Mouse (Mus musculus) midbrain, embryonic 14.5 days (tissue): ENCODE results near the gene Kcnab3. TPM values are rescaled to one million over a fixed set of nuclear protein-coding genes. Genes with fewer than 3 reads are reported as not detected.
"Not testable (repeated sequence)": the region's sequence is repeated elsewhere in the genome, so short reads cannot be mapped to it uniquely, and the experiment has no call there.

Source experiments
- ATAC-seq: fragments of 200-750 bp; cut with Nextera tagmentation; 2 replicates; pipeline ENCODE4 v1.8.0; 2017; ENCODE audit warnings: moderate number of reproducible peaks, moderate library complexity; ENCODE audit not compliant: low FRiP score, low TSS enrichment
- DNase-seq: peaks from one replicate; pipeline ENCODE4 v3.0.0-alpha.2; 2015
- H3K27ac ChIP-seq: fragments of 300-500 bp; sonication (generic); replicated peaks from 2 replicates; pipeline ENCODE4 v1.5.1; 2014; ENCODE audit warnings: mild to moderate bottlenecking, low read depth, low read length, moderate library complexity
- H3K27me3 ChIP-seq: fragments of 300-500 bp; sonication (generic); 2 replicates; pipeline ENCODE4 v1.6.1; 2014; ENCODE audit warnings: low read length, control low read depth, mixed read lengths; ENCODE audit not compliant: control insufficient read depth, insufficient read depth
- H3K36me3 ChIP-seq: fragments of 300-500 bp; sonication (generic); 2 replicates; pipeline ENCODE4 v1.6.1; 2014; ENCODE audit warnings: low read length, control low read depth; ENCODE audit not compliant: control insufficient read depth, insufficient read depth
- H3K4me1 ChIP-seq: fragments of 300-500 bp; sonication (generic); 2 replicates; pipeline ENCODE4 v1.6.1; 2014; ENCODE audit warnings: mild to moderate bottlenecking, antibody characterized with exemption, low read length, control low read depth; ENCODE audit not compliant: control insufficient read depth, insufficient read depth
- H3K4me2 ChIP-seq: fragments of 300-500 bp; sonication (generic); 2 replicates; pipeline ENCODE4 v1.6.1; 2014; ENCODE audit warnings: mild to moderate bottlenecking, low read length, moderate library complexity
- H3K4me3 ChIP-seq: fragments of 300-500 bp; sonication (generic); replicated peaks from 2 replicates; pipeline ENCODE4 v1.5.1; 2014; ENCODE audit warnings: low read depth, low read length
- H3K9ac ChIP-seq: fragments of 300-500 bp; sonication (generic); replicated peaks from 2 replicates; pipeline ENCODE4 v1.6.1; 2014; ENCODE audit warnings: mild to moderate bottlenecking, low read length, moderate library complexity
- H3K9me3 ChIP-seq: fragments of 300-500 bp; sonication (generic); 2 replicates; pipeline ENCODE4 v1.6.1; 2016; ENCODE audit warnings: low read length, control low read depth, mixed read lengths; ENCODE audit not compliant: control insufficient read depth
- WGBS: fragments of 180-500 bp; shearing (Covaris S2); extraction: QIAGEN DNeasy Blood & Tissue Kit; methylation state at CpG from one replicate; pipeline ENCODE4 v1.1.7; 2014; 5-methylcytosine and 5-hydroxymethylcytosine counted together
- polyA plus RNA-seq: library from polyadenylated mRNA; unstranded; fragments of >200 nt; fragmentation: Nextera tagmentation; extraction: Ambion mirVana; gene quantifications from 2 replicates; pipeline ENCODE4 v1.2.1, GENCODE M21; 2014

Gene Kcnab3
- polyA plus RNA-seq, 1 experiment from 2014 or later, result 4.3 TPM

DNA sequence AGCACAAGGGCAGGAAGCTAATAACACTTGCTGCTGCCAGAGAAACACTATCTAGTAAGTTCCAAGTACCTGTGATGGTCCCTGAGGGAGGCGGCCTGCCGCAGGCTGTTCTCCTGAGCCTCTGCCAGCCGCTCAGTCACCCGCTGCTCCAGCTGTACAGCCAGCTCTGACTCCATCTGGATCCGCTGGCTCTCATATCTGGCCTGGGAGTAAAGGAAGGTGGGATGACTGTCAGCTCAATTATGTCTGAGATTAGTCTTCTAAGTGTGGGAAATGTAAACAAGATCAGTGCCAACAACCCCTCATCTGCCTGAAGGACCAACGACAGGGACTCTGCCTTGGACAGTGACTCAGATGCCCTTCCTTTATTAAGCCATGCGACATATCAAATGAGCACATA is 14.8 kb upstream of the Kcnab3 start:
- ATAC-seq (no peak), DNase-seq (peak; percentile 33)
- Histone ChIP-seq H3K9ac (no peak overlapping the region), H3K27ac (0 out of 2 replicates have a peak overlapping the region, but pooled peaks have one; percentile 13), H3K4me1 (no peaks in the 10 kb centered on the region), H3K27me3 (no peaks in the 10 kb centered on the region), H3K36me3 (peaks cover 70% of the 10 kb centered on the region), H3K4me3 (no peak overlapping the region), H3K4me2 (no peak overlapping the region), H3K9me3 (no peaks in the 10 kb centered on the region)
- WGBS, result 76% methylated on average over 7 of the region's 7 CpGs

DNA sequence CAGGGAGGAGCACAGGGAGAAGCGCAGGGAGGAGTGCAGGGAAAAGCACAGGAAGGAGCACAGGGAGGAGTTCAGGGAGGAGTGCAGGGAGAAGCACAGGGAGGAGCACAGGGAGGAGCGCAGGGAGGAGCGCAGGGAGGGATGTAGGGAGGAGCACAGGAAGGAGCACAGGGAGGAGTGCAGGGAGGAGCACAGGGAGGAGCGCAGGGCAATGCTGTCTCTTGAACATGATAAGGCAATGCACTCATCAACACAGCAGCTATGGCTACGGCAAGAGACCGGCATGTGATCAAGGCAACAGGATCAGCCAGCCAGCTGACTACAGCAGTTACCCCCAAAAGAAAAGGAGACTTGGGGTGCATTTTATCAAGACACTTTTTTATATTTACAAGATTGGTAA is 9.7 kb upstream of the Kcnab3 start:
- ATAC-seq (no peak), DNase-seq (no peak)
- no peaks in the 10 kb centered on the region for H3K27me3 ChIP-seq
- no peak overlapping the region for H3K9ac ChIP-seq
- no peaks in the 10 kb centered on the region for H3K4me1 ChIP-seq
- WGBS, result 98% methylated on average over 6 of the region's 6 CpGs
- H3K4me3 ChIP-seq, result no peak overlapping the region
- no peak overlapping the region for H3K4me2 ChIP-seq
- H3K27ac ChIP-seq, result no peak overlapping the region
- no peaks in the 10 kb centered on the region for H3K9me3 ChIP-seq
- peaks cover 54% of the 10 kb centered on the region for H3K36me3 ChIP-seq

DNA sequence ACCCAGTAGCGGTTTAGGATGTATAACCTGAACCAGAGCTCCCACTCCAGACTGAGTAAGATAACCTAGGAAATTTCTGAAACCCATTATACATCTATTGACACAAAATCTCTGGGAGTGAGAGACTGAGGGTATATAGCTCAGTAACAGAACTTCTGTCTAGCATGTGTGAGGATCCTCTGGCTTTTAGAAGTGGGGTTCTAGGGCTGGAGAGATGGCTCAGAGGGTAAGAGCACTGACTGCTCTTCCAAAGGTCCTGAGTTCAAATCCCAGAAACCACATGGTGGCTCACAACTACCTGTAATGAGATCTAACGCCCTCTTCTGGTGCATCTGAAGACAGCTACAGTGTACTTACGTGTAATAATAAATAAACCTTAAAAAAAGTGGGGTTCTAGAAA is 8.1 kb upstream of the Kcnab3 start:
- Histone ChIP-seq H3K36me3 (peaks cover 54% of the 10 kb centered on the region), H3K4me1 (peaks cover 11% of the 10 kb centered on the region)
- H3K9ac ChIP-seq, ATAC-seq, DNase-seq, H3K4me2 ChIP-seq, H3K4me3 ChIP-seq, H3K9me3 ChIP-seq, H3K27me3 ChIP-seq, H3K27ac ChIP-seq: not testable (repeated sequence)
- WGBS, result 88% methylated on average over 3 of the region's 3 CpGs

DNA sequence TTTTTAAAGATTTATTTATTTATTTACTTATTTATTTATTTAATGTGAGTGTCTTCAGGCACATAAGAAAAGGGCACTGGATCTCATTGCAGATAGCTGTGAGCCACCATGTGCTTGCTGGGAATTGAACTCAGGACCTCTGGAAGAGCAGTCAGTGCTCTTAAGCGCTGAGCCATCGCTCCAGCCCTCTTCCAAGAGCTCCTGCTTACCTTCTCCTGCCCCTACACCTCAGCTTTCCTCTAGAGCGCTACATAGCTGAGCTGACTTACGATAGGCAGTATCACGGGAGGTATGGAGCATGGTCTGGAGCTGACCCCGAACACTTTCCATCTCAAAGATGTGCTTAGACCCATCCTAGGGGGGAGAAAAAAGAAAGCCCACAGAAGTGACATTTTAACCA is 4.5 kb upstream of the Kcnab3 start:
- no peak overlapping the region for H3K4me3 ChIP-seq
- no peaks in the 10 kb centered on the region for H3K27me3 ChIP-seq
- H3K27ac ChIP-seq, result no peak overlapping the region
- no peak for DNase-seq
- peak overlapping the region; percentile 77 for H3K4me2 ChIP-seq
- H3K9ac ChIP-seq, result peak overlapping the region; percentile 55; the same call in 1 of the 2 replicates
- peaks cover 35% of the 10 kb centered on the region for H3K36me3 ChIP-seq
- no peaks in the 10 kb centered on the region for H3K9me3 ChIP-seq
- no peak for ATAC-seq
- 90% methylated on average over 6 of the region's 6 CpGs for WGBS
- H3K4me1 ChIP-seq, result peaks cover 21% of the 10 kb centered on the region

DNA sequence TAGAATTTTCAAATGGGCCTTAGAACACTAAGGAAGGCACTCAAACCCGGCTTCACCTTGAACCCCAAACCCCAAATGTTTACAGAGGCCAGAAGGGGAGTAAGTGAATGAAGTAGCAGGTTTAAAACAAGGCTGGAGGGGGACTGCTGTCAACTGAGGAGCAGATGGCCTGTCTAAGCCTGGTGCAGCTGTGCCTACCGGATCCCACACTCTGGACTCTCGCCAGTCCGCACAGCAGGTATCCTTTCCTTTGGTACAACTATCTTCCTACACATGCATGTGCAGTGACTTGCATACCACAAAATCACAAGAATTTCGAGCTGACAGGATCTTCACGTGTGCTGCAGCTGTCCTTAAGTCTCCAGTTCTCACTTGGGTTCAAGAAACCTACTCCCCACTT is 4.0 kb upstream of the Kcnab3 start:
- Histone ChIP-seq H3K4me3 (no peak overlapping the region; the same call in 1 of the 2 replicates), H3K4me1 (peaks cover 26% of the 10 kb centered on the region), H3K27ac (no peak overlapping the region), H3K4me2 (peak overlapping the region; percentile 77), H3K9me3 (no peaks in the 10 kb centered on the region), H3K27me3 (peaks cover 3% of the 10 kb centered on the region), H3K9ac (peak overlapping the region; percentile 55; the same call in 1 of the 2 replicates), H3K36me3 (peaks cover 33% of the 10 kb centered on the region)
- no peak for ATAC-seq
- WGBS, result 59% methylated on average over 6 of the region's 6 CpGs
- DNase-seq, result peak; percentile 32

DNA sequence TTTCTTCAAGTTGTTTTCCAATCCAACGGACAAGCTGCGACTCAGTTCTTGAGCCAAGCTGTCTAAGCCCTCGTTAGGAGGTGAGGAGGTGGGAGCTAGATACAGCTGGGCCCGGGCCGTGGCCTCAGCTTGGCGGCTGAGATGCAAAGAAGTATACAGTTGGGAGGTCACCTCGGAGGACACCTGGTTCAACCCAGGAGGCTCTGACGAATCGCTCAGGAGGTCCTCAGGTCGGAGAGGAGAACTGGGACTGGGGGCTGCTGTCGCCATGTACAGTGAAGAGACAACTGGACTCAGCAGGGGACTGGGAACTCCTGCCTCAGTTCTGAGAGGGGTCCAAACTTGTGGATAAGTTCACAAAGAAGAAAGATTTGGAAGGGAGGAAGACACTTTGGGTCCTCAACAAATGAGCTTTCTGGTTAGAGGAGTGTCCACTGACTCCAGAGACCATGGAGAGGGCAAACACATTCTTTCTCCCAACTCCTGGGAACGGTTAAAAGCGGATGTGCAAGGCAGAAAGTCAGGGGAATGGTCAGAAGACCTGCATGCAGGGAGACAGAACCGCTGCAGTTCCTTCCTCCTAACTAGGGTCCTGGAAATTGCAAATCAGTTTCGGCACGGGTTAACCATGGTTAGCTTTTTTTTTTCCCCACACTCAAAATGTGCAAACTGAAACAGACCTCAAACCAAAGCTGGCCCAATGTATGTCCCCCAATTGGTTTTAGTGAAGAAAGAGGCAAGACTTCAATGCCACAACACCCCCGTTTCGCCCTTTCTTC is 3.2 kb upstream of the Kcnab3 start:
- 21% methylated on average over 18 of the region's 18 CpGs for WGBS
- ATAC-seq, result no peak
- H3K4me3 ChIP-seq, result peak overlapping the region; percentile 60
- peak; percentile 2 for DNase-seq
- H3K4me2 ChIP-seq, result peak overlapping the region; percentile 77
- peak overlapping the region; percentile 55 for H3K9ac ChIP-seq
- H3K36me3 ChIP-seq, result peaks cover 24% of the 10 kb centered on the region
- peaks cover 9% of the 10 kb centered on the region for H3K27me3 ChIP-seq
- H3K27ac ChIP-seq, result peak overlapping the region; percentile 85
- H3K9me3 ChIP-seq, result no peaks in the 10 kb centered on the region
- peaks cover 26% of the 10 kb centered on the region for H3K4me1 ChIP-seq

DNA sequence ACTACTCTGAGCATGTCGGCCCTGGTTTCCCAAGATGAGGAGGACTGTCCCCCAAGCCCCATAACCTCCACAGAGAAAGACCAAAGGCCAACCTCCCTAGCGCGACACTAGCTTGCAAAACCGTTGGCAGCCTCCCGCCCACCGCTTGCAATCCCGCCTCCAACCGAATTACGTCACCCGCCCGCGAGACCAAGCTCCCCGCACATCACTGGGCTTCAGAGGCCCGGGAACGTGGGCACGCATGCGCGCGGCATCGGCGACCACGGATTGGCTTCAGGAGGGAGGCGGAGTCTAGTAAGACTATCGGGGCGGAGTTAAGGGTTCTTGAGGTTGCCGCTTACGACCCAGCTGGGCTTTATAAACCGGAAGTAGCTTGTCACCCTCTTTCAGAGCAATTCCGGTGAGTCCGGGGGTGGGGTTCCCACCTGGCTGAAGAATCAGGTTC is 2.4 kb upstream of the Kcnab3 start, which contains the start of the genes Cntrob and Trappc1:
Gene Cntrob, minus strand, starts transcription at position 109 of the 445 bp plus-strand sequence.
Gene Trappc1, plus strand, starts transcription at position 314 of the 445 bp plus-strand sequence.
- H3K27ac ChIP-seq, result peak within 1 kb of the TSS; percentile 85
- no peaks in the 10 kb centered on the region for H3K9me3 ChIP-seq
- ATAC-seq, result peak; percentile 93
- 0% methylated on average over 30 of the region's 30 CpGs for WGBS
- peaks cover 17% of the 10 kb centered on the region for H3K36me3 ChIP-seq
- peak within 1 kb of the TSS; percentile 67 for H3K9ac ChIP-seq
- H3K4me3 ChIP-seq, result peak within 1 kb of the TSS; percentile 60
- H3K4me1 ChIP-seq, result peaks cover 26% of the 10 kb centered on the region
- H3K4me2 ChIP-seq, result peak within 1 kb of the TSS; percentile 81
- peak; percentile 99 for DNase-seq
- peaks cover 12% of the 10 kb centered on the region for H3K27me3 ChIP-seq

DNA sequence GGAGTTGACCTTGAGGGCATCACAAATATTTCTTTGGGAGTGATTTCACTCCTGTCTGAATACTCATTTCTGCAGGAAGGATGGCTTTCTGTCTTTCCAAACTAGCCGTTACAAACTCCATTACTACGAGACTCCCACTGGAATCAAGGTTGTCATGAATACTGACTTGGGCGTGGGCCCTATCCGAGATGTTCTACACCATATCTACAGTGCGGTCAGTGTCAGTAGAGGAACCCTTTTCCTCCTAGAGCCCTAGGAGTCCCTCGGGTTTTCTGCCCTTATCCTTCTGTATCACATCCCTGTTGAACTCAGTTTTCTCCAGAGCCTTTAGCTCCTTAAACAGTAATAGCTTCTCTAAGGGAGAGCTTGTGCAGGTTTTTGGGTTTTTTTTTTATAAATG is 1.3 kb upstream of the Kcnab3 start:
- H3K9ac ChIP-seq, result no peak overlapping the region
- no peak for ATAC-seq
- peak overlapping the region; percentile 60 for H3K4me3 ChIP-seq
- no peaks in the 10 kb centered on the region for H3K9me3 ChIP-seq
- peak overlapping the region; percentile 81 for H3K4me2 ChIP-seq
- H3K27ac ChIP-seq, result no peak overlapping the region
- peaks cover 12% of the 10 kb centered on the region for H3K27me3 ChIP-seq
- peaks cover 12% of the 10 kb centered on the region for H3K36me3 ChIP-seq
- 82% methylated on average over 6 of the region's 6 CpGs for WGBS
- peaks cover 26% of the 10 kb centered on the region for H3K4me1 ChIP-seq
- no peak for DNase-seq
